Mouse (Mus musculus) neural tube, embryonic 15.5 days (tissue): ENCODE measurements around the gene Igdcc3. TPM values are rescaled to one million over a fixed set of nuclear protein-coding genes. Genes with fewer than 3 reads are reported as not detected.
A peak's percentile ranks its signal among the peaks of the same experiment; 100 is the strongest.
"Not testable (repeated sequence)": the region's sequence is repeated elsewhere in the genome, so short reads cannot be mapped to it uniquely, and the experiment has no call there.

ENCODE experiments used
- ATAC-seq: fragments of 200-750 bp; cut with Nextera tagmentation; 2 replicates; pipeline ENCODE4 v1.8.0; 2017; ENCODE audit warnings: mild to moderate bottlenecking, moderate TSS enrichment, moderate library complexity; ENCODE audit not compliant: low FRiP score
- H3K27ac ChIP-seq: fragments of 300-500 bp; sonication (generic); replicated peaks from 2 replicates; pipeline ENCODE4 v1.5.1; 2015; ENCODE audit warnings: mild to moderate bottlenecking, inconsistent platforms
- H3K27me3 ChIP-seq: fragments of 300-500 bp; sonication (generic); replicated peaks from 2 replicates; pipeline ENCODE4 v1.6.1; 2015; ENCODE audit warnings: inconsistent platforms
- H3K36me3 ChIP-seq: fragments of 300-500 bp; sonication (generic); 2 replicates; pipeline ENCODE4 v1.6.1; 2015; ENCODE audit warnings: inconsistent platforms
- H3K4me1 ChIP-seq: fragments of 300-500 bp; sonication (generic); 2 replicates; pipeline ENCODE4 v1.6.1; 2015; ENCODE audit warnings: inconsistent platforms
- H3K4me2 ChIP-seq: fragments of 300-500 bp; sonication (generic); 2 replicates; pipeline ENCODE4 v1.6.1; 2015; ENCODE audit warnings: inconsistent platforms, mild to moderate bottlenecking, moderate library complexity
- H3K4me3 ChIP-seq: fragments of 300-500 bp; sonication (generic); replicated peaks from 2 replicates; pipeline ENCODE4 v1.5.1; 2015; ENCODE audit warnings: mild to moderate bottlenecking, inconsistent platforms
- H3K9ac ChIP-seq: fragments of 300-500 bp; sonication (generic); replicated peaks from 2 replicates; pipeline ENCODE4 v1.6.1; 2015; ENCODE audit warnings: mild to moderate bottlenecking, inconsistent platforms
- H3K9me3 ChIP-seq: fragments of 300-500 bp; sonication (generic); replicated peaks from 2 replicates; pipeline ENCODE4 v1.6.1; 2016; ENCODE audit warnings: inconsistent platforms
- WGBS: fragments of 180-500 bp; shearing (Covaris S2); methylation state at CpG from one replicate; pipeline ENCODE4 v1.1.7; 2015; ENCODE audit warnings: mixed read lengths; 5-methylcytosine and 5-hydroxymethylcytosine counted together
- polyA plus RNA-seq: library from polyadenylated mRNA; unstranded; fragments of >200 nt; fragmentation: Nextera tagmentation; extraction: Ambion mirVana; gene quantifications from 2 replicates; pipeline ENCODE4 v1.2.1, GENCODE M21; 2015

The Igdcc3 gene
- polyA plus RNA-seq, 1 experiment from 2014 or later, result 8.9 TPM

DNA sequence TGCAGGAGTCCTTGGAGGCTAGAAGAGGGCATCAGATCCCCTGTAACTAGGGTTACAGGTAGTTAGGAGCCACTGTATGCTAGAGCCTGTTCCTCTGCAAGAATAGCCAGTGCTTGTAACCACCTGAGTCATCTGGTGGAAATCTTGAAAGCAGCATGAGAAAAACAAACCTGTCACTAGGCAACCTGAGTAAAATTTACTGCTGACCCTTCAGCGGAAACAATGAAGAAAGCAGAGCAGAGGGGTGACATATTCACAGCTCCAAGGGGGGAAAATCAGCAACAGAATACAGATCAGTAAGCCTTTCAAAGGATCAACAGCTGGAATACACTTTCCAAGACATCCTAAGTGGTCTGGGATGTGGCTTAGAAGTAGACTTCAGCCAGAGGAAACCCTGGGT, 70.6 kb downstream of the Igdcc3 start:
- WGBS, result 16% methylated on average over 1 of the region's 1 CpGs
- Histone ChIP-seq H3K27ac (no peak overlapping the region), H3K9ac (no peak overlapping the region), H3K27me3 (no peaks in the 10 kb centered on the region), H3K36me3 (no peaks in the 10 kb centered on the region), H3K4me1 (peaks cover 17% of the 10 kb centered on the region), H3K4me3 (no peak overlapping the region), H3K4me2 (no peak overlapping the region), H3K9me3 (no peaks in the 10 kb centered on the region)
- ATAC-seq, result no peak

DNA sequence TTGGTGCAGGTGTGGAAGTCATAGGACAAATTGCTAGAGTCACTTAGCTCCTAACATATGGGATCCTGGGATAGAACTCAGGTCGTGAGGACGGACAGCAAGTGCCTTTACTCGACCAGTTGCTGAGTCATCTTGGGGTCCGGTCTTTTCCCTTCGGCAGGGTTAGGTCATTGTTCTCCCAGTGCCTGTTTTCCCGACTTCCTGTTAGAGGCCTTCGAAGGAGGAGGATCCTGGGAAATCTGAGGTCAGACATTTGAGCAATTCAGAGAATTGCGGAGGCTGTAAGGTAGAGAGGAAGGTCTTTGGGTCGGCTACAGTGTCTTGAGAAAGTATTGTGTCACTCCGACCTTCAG, 73.4 kb downstream of the Igdcc3 start:
- Histone ChIP-seq H3K4me1 (peaks cover 29% of the 10 kb centered on the region), H3K27me3 (no peaks in the 10 kb centered on the region), H3K36me3 (no peaks in the 10 kb centered on the region), H3K9me3 (no peaks in the 10 kb centered on the region), H3K4me2 (peak overlapping the region; percentile 94), H3K4me3 (peak overlapping the region; percentile 57), H3K9ac (no peak overlapping the region), H3K27ac (peak overlapping the region; percentile 90)
- ATAC-seq, result no peak
- 14% methylated on average over 10 of the region's 10 CpGs for WGBS

DNA sequence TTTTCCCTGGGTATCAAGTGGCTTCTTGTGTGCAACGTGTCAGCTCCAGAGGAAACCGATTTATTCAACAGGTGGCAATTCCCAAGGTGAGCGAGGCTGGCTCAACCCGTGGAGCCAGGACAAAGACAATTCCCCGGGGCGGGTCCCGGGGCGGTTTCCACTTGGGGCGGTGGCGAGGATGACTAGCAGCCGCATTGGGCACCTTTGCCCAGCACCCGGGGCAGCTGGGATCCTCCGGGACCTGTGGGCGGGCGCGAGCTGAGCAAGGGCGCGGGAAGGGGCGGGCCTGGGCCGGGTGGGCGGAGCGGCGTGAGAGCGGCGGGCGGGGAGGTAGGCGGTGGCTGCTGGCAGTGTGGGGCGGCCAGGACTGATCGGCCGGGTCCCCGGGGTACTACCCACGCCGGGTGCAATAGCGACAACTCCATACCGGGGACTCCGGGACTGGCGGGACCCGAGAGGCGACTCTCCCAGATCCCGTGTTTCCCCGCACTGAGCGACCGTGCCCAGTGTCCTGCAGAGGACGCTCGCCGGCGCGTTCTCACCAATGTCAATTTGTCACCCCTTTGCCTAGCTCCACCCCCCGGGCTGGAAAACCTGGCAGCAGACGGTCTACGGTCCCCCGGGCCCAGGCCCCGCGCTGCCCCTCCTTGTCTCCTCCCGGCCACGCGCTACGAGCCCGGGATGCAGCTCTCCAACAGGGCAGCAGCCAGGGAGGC, 73.9 kb downstream of the Igdcc3 start:
- no peaks in the 10 kb centered on the region for H3K27me3 ChIP-seq
- H3K9ac ChIP-seq, result peak overlapping the region; percentile 85
- H3K27ac ChIP-seq, result peak overlapping the region; percentile 90
- WGBS, result under 1% methylated on average over 40 of the region's 59 CpGs
- peaks cover 29% of the 10 kb centered on the region for H3K4me1 ChIP-seq
- H3K36me3 ChIP-seq, result no peaks in the 10 kb centered on the region
- H3K4me3 ChIP-seq, result peak overlapping the region; percentile 57
- peak; percentile 96 for ATAC-seq
- no peaks in the 10 kb centered on the region for H3K9me3 ChIP-seq
- H3K4me2 ChIP-seq, result peak overlapping the region; percentile 94

DNA sequence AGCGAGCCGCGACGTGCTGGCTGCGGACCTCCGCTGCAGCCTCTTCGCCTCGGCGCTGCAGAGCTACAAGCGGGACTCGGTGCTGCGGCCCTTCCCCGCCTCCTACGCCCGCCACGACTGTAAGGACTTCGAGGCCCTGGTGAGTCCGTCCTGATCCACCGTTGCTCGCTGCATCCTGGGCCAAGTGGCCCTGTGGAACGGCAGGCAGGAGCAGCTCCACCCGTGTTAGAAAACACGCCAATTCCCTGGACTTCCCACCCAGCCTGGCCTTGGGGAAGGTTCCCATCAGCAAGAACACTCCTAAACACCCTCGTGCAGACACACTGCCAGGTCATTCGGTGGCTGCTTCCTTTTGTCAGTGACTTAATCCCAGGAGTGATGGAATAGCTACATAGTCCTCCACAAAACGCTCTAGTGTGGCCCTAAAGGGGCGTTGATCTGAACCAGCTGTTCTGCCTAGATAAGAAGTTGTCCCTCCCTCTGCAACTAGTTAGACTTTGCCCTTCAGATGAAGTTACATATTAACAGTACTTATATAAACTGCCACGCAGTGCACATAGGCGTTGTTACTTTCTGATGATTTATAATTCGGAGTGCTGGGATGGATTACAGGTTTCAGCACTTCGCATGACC, 74.6 kb downstream of the Igdcc3 start:
- no peaks in the 10 kb centered on the region for H3K36me3 ChIP-seq
- peak overlapping the region; percentile 85 for H3K9ac ChIP-seq
- WGBS, result 9% methylated on average over 30 of the region's 31 CpGs
- H3K27ac ChIP-seq, result peak overlapping the region; percentile 90
- peak; percentile 21 for ATAC-seq
- peak overlapping the region; percentile 94 for H3K4me2 ChIP-seq
- H3K4me3 ChIP-seq, result peak overlapping the region; percentile 57
- H3K27me3 ChIP-seq, result no peaks in the 10 kb centered on the region
- no peaks in the 10 kb centered on the region for H3K9me3 ChIP-seq
- peaks cover 29% of the 10 kb centered on the region for H3K4me1 ChIP-seq

DNA sequence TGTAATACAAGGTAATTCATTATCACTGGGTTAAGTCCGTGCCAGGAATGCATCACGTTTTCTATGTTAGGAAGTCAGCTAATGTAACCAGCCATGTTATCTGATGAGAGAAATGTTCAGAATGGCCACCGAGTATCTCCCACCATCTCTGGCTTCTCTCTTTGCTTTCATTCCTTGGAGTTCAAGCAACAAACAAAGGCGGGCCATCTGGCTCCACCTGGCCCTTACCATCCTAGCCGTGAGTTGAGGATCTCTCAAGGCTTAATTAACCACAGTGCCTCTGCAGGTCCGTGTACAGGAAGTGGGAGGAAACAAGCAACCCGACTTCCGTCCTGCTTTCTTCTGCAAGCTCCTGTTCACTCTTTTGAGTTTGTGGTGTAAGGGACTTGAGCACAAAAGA, 76.0 kb downstream of the Igdcc3 start:
- Histone ChIP-seq H3K4me2 (no peak overlapping the region), H3K4me1 (peaks cover 29% of the 10 kb centered on the region), H3K36me3 (no peaks in the 10 kb centered on the region), H3K9ac (no peak overlapping the region), H3K27me3 (no peaks in the 10 kb centered on the region), H3K9me3 (no peaks in the 10 kb centered on the region), H3K4me3 (no peak overlapping the region), H3K27ac (no peak overlapping the region)
- 79% methylated on average over 8 of the region's 8 CpGs for WGBS
- no peak for ATAC-seq

DNA sequence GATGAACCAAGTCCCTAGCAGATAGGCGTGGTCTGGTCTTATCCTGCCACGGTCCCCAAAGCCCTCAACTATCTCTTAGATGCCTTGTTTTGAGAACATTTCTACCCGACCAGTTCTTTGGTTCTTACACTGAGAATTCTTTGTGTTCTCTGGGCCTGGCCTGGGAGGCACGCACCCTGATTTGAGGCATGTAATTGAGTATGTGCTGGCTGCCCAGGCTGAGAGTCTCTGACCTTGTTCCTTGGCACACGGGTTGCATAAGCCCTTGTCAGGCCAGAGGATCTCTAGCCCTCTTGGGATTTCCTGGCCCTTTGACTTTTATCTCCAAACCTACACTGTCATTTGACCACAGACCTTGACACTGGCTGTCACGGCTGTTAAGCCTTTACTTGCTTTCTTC, 76.7 kb downstream of the Igdcc3 start:
- H3K4me1 ChIP-seq, result peaks cover 29% of the 10 kb centered on the region

DNA sequence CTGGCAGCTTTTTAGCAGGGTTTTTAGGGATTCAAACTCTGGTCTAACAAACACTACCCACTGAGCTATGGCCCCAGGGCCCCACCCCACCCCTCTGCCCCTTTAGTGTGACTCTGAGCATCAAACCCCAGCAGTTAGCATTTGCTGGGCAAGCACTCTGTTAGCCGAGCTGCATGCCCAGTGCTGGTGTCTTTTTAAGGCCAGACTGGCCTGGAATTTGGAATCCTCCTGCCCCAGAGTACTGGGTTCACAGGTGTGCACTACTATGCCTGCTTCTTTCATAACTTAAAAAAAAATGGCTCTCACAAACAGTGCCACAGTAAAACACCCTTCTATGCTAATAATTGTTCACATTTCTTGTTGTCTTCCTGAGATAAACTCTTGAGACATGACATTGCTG, 77.9 kb downstream of the Igdcc3 start:
- Histone ChIP-seq H3K27ac (no peak overlapping the region), H3K4me3 (no peak overlapping the region), H3K9ac (no peak overlapping the region), H3K9me3 (no peaks in the 10 kb centered on the region), H3K4me1 (peaks cover 29% of the 10 kb centered on the region), H3K27me3 (no peaks in the 10 kb centered on the region), H3K4me2 (no peak overlapping the region), H3K36me3 (no peaks in the 10 kb centered on the region)
- WGBS, result 63% methylated on average over 1 of the region's 1 CpGs
- ATAC-seq, result no peak

More for the DNA sequence above, 76.7 kb downstream of the Igdcc3 start:
- no peak overlapping the region for H3K27ac ChIP-seq
- H3K9me3 ChIP-seq, result no peaks in the 10 kb centered on the region
- no peak overlapping the region for H3K9ac ChIP-seq
- H3K27me3 ChIP-seq, result no peaks in the 10 kb centered on the region
- WGBS, result 68% methylated on average over 6 of the region's 6 CpGs
- ATAC-seq, result no peak
- no peaks in the 10 kb centered on the region for H3K36me3 ChIP-seq
- H3K4me3 ChIP-seq, result no peak overlapping the region
- H3K4me2 ChIP-seq, result no peak overlapping the region

DNA sequence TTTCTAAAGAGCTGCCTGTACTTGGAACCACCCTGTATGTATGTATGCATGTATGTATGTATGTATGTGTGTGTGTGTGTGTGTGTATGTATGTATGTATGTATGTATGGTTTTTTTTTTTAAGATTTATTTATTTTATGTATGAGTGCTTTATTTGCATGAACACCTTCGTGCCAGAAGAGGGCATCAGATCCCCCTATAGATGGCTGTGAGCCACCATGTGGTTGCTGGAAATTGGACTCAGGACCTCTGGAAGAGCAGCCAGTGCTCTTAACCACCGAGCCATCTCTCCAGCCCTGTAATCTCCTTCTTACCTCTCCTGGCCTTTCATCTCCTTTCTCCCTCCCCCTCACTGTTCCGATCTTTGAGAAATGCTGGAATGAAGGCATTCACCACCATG, 79.4 kb downstream of the Igdcc3 start:
- not testable (repeated sequence) for H3K27ac ChIP-seq
- 53% methylated on average over 3 of the region's 3 CpGs for WGBS

DNA sequence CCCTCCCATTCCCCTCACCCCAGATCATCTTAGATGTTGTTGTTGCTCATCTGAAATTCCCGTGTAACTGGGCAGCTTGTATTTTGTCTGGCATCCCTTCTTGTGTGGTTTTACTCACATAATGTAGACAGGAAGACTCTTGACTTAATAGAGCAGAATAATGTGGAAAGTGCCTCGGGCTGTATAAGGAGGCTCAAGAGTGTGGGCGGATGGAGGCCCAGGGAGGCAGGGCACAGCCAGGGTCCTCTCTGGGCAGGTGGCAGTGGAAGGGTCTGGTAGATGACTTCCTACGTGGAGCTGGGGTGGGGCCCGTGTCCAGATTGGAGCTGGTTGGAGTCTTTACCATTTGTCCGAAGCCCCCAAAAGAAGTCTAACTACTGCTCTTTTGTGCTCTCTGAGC, 82.9 kb downstream of the Igdcc3 start:
- H3K9me3 ChIP-seq, result no peaks in the 10 kb centered on the region
- ATAC-seq, result no peak
- H3K4me1 ChIP-seq, result 0 out of 2 replicates have a peak, but pooled peaks cover under 1% of the 10 kb centered on the region
- 86% methylated on average over 6 of the region's 6 CpGs for WGBS
- H3K9ac ChIP-seq, result no peak overlapping the region
- no peaks in the 10 kb centered on the region for H3K27me3 ChIP-seq
- H3K27ac ChIP-seq, result no peak overlapping the region
- 0 out of 2 replicates have a peak, but pooled peaks cover 6% of the 10 kb centered on the region for H3K36me3 ChIP-seq
- H3K4me3 ChIP-seq, result no peak overlapping the region
- no peak overlapping the region for H3K4me2 ChIP-seq

More for the DNA sequence above, 79.4 kb downstream of the Igdcc3 start:
- H3K9ac ChIP-seq, ATAC-seq, H3K36me3 ChIP-seq, H3K9me3 ChIP-seq, H3K4me3 ChIP-seq, H3K4me2 ChIP-seq, H3K27me3 ChIP-seq: not testable (repeated sequence)
- H3K4me1 ChIP-seq, result peaks cover 23% of the 10 kb centered on the region

DNA sequence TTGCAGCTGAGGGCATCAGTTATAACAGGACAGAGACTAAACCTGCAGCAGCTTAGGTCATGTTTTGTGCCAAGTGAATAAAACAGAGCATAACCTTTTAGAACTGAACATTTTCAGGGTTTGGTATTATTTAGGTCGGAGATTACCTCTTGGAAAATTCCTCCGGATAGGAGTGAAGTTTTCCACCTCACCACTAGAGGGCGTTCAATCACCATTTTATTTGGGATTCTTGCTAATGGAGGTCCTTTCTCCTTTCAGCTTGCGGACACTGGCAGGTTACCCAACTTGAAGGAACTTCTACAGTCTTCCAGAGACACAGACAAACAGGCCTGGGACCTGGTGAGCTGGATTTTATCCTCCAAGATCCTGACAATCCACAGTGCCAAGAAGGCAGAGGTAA, 84.8 kb downstream of the Igdcc3 start:
- no peak for ATAC-seq

DNA sequence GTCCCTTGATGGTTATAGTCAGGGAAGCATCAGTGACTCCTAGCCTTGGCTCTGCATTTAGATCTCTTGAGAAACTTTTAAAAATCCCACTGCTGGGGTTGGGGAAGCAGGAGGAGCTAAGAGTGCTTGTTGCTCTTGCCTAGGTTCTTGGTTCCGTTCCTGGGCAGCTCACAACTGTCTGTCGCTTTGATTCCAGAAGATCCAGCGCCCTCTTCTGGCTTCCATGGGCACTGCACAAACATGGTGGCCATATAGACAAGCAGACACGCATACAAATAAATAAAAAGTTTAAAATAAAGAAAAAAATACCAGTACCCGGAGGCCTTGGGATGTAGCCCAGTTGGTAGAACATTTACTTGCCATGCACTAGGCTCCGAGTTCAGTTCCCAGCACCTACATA, 89.3 kb downstream of the Igdcc3 start:
- 79% methylated on average over 6 of the region's 6 CpGs for WGBS
- no peak overlapping the region for H3K27ac ChIP-seq
- peaks cover 35% of the 10 kb centered on the region for H3K36me3 ChIP-seq
- no peaks in the 10 kb centered on the region for H3K4me1 ChIP-seq
- no peaks in the 10 kb centered on the region for H3K9me3 ChIP-seq
- H3K4me3 ChIP-seq, result no peak overlapping the region
- H3K27me3 ChIP-seq, result no peaks in the 10 kb centered on the region
- ATAC-seq, result no peak
- no peak overlapping the region for H3K9ac ChIP-seq
- no peak overlapping the region for H3K4me2 ChIP-seq

More for the DNA sequence above, 84.8 kb downstream of the Igdcc3 start:
- no peak overlapping the region for H3K4me3 ChIP-seq
- H3K4me1 ChIP-seq, result no peaks in the 10 kb centered on the region
- H3K9ac ChIP-seq, result no peak overlapping the region
- H3K36me3 ChIP-seq, result peaks cover 22% of the 10 kb centered on the region
- WGBS, result 38% methylated on average over 4 of the region's 4 CpGs
- H3K27ac ChIP-seq, result no peak overlapping the region
- H3K4me2 ChIP-seq, result no peak overlapping the region
- no peaks in the 10 kb centered on the region for H3K9me3 ChIP-seq
- no peaks in the 10 kb centered on the region for H3K27me3 ChIP-seq

DNA sequence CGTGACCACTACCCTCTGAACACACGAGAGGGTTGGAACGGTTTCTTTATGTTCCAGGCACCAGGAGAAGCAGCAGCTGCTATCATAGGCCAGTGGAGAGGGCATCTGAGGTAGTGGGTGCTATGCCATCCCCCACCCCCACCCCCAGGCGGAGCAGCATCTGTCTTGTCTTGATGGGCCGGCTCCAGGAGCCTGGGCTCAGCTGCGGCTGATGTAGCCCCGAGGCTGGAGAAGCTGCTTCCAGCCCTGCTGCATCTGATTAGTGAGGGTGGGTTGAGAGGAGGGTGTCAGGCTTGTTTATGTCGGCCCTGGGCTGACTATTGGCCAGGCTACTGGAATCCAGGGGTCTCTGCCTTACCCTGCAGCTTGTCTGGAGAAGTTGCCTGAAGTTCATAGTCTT, 90.3 kb downstream of the Igdcc3 start:
- no peak overlapping the region for H3K4me2 ChIP-seq
- no peak for ATAC-seq
- H3K9ac ChIP-seq, result no peak overlapping the region
- WGBS, result 27% methylated on average over 8 of the region's 8 CpGs
- H3K4me3 ChIP-seq, result no peak overlapping the region
- no peaks in the 10 kb centered on the region for H3K9me3 ChIP-seq
- H3K27ac ChIP-seq, result no peak overlapping the region
- H3K4me1 ChIP-seq, result no peaks in the 10 kb centered on the region
- H3K36me3 ChIP-seq, result peaks cover 37% of the 10 kb centered on the region
- no peaks in the 10 kb centered on the region for H3K27me3 ChIP-seq
